Mouse (Mus musculus) thymus, adult 2 months (tissue): Measurements from ENCODE around the gene Arf5.

Experiments used
- CTCF ChIP-seq: fragments of 200-500 bp; IDR thresholded peaks from 2 replicates; pipeline ENCODE4 v1.5.1; 2012; ENCODE audit warnings: mild to moderate bottlenecking, control low read depth, low read length, moderate library complexity, borderline replicate concordance; ENCODE audit not compliant: control insufficient read depth, poor library complexity, insufficient read depth; ENCODE audit errors: extremely low read depth
- POLR2A ChIP-seq: fragments of 200-500 bp; IDR thresholded peaks from 2 replicates; pipeline ENCODE4 v1.6.1; 2012; ENCODE audit warnings: mild to moderate bottlenecking, low read length, control low read depth, moderate library complexity; ENCODE audit not compliant: control insufficient read depth, poor library complexity, insufficient read depth; ENCODE audit errors: extremely low read depth

DNA sequence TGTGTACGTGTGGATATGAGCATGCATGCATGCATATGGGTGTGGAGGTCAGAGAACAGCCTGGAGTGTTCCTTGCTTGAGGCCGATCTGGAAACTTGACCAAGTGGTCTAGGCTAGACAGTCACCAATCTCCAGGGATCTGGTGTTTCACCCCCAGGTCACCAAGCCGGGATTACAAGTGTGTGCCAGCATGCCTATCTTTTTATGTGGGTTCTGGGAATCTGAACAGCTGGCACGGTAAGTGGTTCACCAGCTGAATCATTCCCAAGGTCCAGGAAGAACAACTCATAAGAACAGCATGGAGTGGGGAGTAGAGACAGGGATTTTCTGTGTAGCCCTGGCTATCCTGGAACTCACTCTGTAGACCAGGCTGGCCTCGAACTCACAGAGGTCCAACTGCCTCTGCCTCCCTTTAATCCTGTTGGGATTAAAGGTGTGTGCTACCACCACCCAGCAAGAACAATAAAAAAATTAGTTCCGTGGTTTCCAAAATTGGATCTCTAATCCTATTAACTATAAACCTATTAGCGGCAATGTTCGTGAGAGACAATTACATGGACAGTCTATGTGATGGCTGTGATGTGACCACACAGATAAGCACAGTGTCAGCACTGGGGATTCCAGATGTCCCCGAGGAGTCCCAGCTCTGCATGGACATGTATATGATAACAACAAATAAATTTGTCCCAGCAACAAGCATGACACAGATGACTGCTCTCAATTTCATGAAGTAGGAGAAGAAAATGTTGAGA is 48.1 kb downstream of the Arf5 start:
- no peak for TF ChIP-seq CTCF
- TF ChIP-seq POLR2A = no peak
